Mouse (Mus musculus) kidney, adult 2 months (tissue): ENCODE data around the gene E130311K13Rik. TPM values are rescaled to one million over a fixed set of nuclear protein-coding genes. Genes with fewer than 3 reads are reported as not detected.
A peak's percentile ranks its signal among the peaks of the same experiment; 100 is the strongest.

Experiments used
- DNase-seq: peaks from one replicate; pipeline ENCODE4 v3.0.0; 2021
- H3K27ac ChIP-seq: fragments of 200-500 bp; 2 replicates; pipeline ENCODE4 v1.5.1; 2012; ENCODE audit warnings: low read depth, low read length, control low read depth, inconsistent platforms; ENCODE audit not compliant: insufficient read depth
- H3K27me3 ChIP-seq: fragments of 200-500 bp; replicated peaks from 2 replicates; pipeline ENCODE4 v1.6.1; 2012; ENCODE audit warnings: mild to moderate bottlenecking, moderate library complexity, low read length, inconsistent platforms; ENCODE audit not compliant: control insufficient read depth, insufficient read depth
- H3K36me3 ChIP-seq: fragments of 200-500 bp; 2 replicates; pipeline ENCODE4 v1.6.1; 2012; ENCODE audit warnings: mild to moderate bottlenecking, moderate library complexity, low read length, inconsistent platforms; ENCODE audit not compliant: control insufficient read depth, insufficient read depth
- H3K4me1 ChIP-seq: fragments of 200-500 bp; 2 replicates; pipeline ENCODE4 v1.6.1; 2011; ENCODE audit warnings: low read length; ENCODE audit not compliant: control insufficient read depth, insufficient read depth
- H3K4me3 ChIP-seq: fragments of 200-500 bp; 2 replicates; pipeline ENCODE4 v1.5.1; 2011; ENCODE audit warnings: mild to moderate bottlenecking, low read depth, low read length, control low read depth; ENCODE audit not compliant: insufficient read depth
- CTCF ChIP-seq: fragments of 200-500 bp; conservative IDR thresholded peaks from 2 replicates; pipeline ENCODE4 v1.5.1; 2011; ENCODE audit warnings: low read depth, mild to moderate bottlenecking, control low read depth, low read length, moderate library complexity, mixed read lengths; ENCODE audit not compliant: insufficient read depth, insufficient read length
- POLR2A ChIP-seq: fragments of 200-500 bp; IDR thresholded peaks from one replicate; pipeline ENCODE4 v1.6.1; 2011; ENCODE audit warnings: low read depth, low read length, control low read depth
- WGBS: fragments of 180-500 bp; shearing (Covaris S2); methylation state at CpG from one replicate; pipeline ENCODE4 v1.1.7; 2018; 5-methylcytosine and 5-hydroxymethylcytosine counted together
- polyA plus RNA-seq: library from polyadenylated mRNA; depleted of rRNA; stranded (reverse); fragments of >200 nt; gene quantifications from 2 replicates; pipeline ENCODE4 v1.2.3, GENCODE M21; 2012

E130311K13Rik gene
- polyA plus RNA-seq, 1 experiment = 6.1 TPM

- TF ChIP-seq POLR2A (no peak), CTCF (no peak)
- peak overlapping the region; percentile 45; the same call in 1 of the 2 replicates for H3K27ac ChIP-seq
- peaks cover 11% of the 10 kb centered on the region; the same call in 1 of the 2 replicates for H3K4me1 ChIP-seq
- H3K4me3 ChIP-seq = peak overlapping the region; percentile 52
- WGBS = 11% methylated on average over 7 of the region's 7 CpGs
- peak; percentile 79 for DNase-seq
- H3K36me3 ChIP-seq = no peaks in the 10 kb centered on the region
- no peaks in the 10 kb centered on the region for H3K27me3 ChIP-seq
Observed at GRCm38 (mm10) chr3:63893677-63894076, 35.6 kb downstream of the E130311K13Rik start.

DNA sequence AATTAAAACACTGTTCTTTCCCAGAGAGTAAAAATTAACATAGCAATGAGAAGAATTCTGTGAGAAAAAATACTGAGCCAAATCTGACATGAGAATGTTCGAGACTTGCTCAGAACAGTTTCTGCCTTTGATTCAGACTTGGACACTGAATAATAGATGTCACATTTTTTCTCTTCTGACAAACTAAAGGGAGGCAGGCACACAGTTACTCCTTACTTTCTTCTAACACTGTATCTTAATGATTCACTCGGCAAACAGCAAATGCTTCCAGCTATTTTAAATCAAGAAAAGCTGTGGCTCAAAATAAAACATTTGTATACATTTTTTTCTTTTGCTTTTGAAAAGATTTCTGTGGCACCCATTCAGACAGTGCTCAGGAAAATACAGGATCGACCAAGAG lies 37.1 kb downstream of the E130311K13Rik start:
- DNase-seq = no peak
- H3K36me3 ChIP-seq = no peaks in the 10 kb centered on the region
- TF ChIP-seq CTCF (no peak), POLR2A (no peak)
- no peak overlapping the region for H3K27ac ChIP-seq
- H3K27me3 ChIP-seq = no peaks in the 10 kb centered on the region
- H3K4me3 ChIP-seq = no peak overlapping the region
- WGBS = 27% methylated on average over 3 of the region's 3 CpGs
- peaks cover 8% of the 10 kb centered on the region; the same call in 1 of the 2 replicates for H3K4me1 ChIP-seq

- Histone ChIP-seq H3K36me3 (no peaks in the 10 kb centered on the region), H3K27ac (no peak overlapping the region), H3K27me3 (no peaks in the 10 kb centered on the region), H3K4me3 (no peak overlapping the region), H3K4me1 (no peaks in the 10 kb centered on the region)
- 87% methylated on average over 2 of the region's 2 CpGs for WGBS
- DNase-seq = no peak
- TF ChIP-seq POLR2A = no peak
- no peak for TF ChIP-seq CTCF
Observed at GRCm38 (mm10) chr3:63881065-63881464, 48.2 kb downstream of the E130311K13Rik start.

DNA sequence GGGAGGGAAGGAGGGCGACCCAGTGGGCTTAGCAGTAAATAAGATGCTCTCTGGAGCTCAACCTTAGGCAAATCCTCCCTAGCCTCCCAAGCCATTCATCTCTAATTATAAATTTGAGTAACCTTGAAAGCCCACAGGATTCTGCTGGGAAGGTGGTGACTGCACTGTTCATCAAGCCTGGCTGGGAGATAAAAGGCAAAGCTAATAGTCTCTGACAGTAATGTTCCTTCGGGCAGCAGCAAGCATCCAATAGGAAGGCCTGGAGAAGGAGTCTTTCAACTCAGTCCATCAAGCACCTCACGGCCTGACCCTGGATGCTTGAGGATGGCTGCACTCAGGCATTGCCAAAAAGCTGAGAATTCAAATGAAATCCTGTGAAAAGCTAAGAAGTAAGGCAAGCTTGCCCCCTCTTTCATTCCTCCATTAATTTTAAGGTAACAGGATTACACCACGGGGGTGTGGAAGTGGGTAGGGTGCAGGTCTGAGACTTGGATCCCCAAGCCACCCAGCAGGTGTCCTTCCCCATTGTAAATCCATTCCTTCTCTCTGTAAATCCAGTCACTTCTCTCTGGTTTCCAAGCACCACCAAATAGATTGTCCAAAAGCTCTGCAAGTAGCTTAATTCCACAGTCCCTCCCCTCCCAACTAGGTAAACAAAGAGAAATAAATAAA lies 50.1 kb downstream of the E130311K13Rik start:
- TF ChIP-seq POLR2A (no peak), CTCF (no peak)
- no peaks in the 10 kb centered on the region for H3K27me3 ChIP-seq
- H3K27ac ChIP-seq = no peak overlapping the region
- WGBS = 42% methylated on average over 4 of the region's 4 CpGs
- H3K4me3 ChIP-seq = no peak overlapping the region
- H3K36me3 ChIP-seq = no peaks in the 10 kb centered on the region
- no peaks in the 10 kb centered on the region for H3K4me1 ChIP-seq
- no peak for DNase-seq

GRCm38 (mm10) chr3:63872818-63873217 lies 56.5 kb downstream of the E130311K13Rik start:
- H3K36me3 ChIP-seq = no peaks in the 10 kb centered on the region
- H3K4me1 ChIP-seq = no peaks in the 10 kb centered on the region; the same call in 1 of the 2 replicates
- no peak overlapping the region for H3K27ac ChIP-seq
- no peaks in the 10 kb centered on the region for H3K27me3 ChIP-seq
- DNase-seq = no peak
- H3K4me3 ChIP-seq = no peak overlapping the region
- TF ChIP-seq CTCF (no peak), POLR2A (no peak)
- WGBS = 89% methylated on average over 1 of the region's 1 CpGs

DNA sequence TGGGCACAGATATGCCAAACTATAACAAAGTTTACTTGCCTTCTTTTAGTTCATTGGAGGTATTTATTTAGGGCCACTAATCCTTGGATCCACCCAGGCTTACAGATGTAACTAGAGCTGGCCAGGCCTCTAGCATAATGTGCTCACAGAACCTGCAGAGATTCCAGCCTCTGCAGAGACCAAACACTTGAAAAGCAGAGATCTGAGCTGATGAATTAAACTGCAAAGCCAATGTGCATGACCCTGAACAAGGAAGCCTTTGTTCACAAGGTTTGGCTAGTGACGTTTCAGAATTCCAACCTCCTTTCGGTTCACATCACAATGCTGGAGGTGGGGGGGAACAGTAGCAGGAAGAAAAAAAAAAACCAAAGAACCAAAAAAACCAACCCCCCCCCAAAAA lies 58.0 kb downstream of the E130311K13Rik start:
- Histone ChIP-seq H3K36me3 (no peaks in the 10 kb centered on the region), H3K4me3 (no peak overlapping the region), H3K4me1 (no peaks in the 10 kb centered on the region; the same call in 1 of the 2 replicates), H3K27me3 (no peaks in the 10 kb centered on the region), H3K27ac (no peak overlapping the region)
- no peak for DNase-seq
- TF ChIP-seq POLR2A (no peak), CTCF (no peak)
- WGBS = 57% methylated on average over 2 of the region's 2 CpGs

- no peaks in the 10 kb centered on the region for H3K27me3 ChIP-seq
- peak; percentile 56 for DNase-seq
- H3K36me3 ChIP-seq = no peaks in the 10 kb centered on the region
- H3K4me3 ChIP-seq = no peak overlapping the region
- H3K4me1 ChIP-seq = no peaks in the 10 kb centered on the region; the same call in 1 of the 2 replicates
- WGBS = 55% methylated on average over 1 of the region's 1 CpGs
- TF ChIP-seq CTCF (no peak), POLR2A (no peak)
- no peak overlapping the region for H3K27ac ChIP-seq
Observed at GRCm38 (mm10) chr3:63868285-63868684, 61.0 kb downstream of the E130311K13Rik start.
